Mouse (Mus musculus): ENCODE results near the gene Wdfy3. TPM values are rescaled to one million over a fixed set of nuclear protein-coding genes. Genes with fewer than 3 reads are reported as not detected.
"Not testable (repeated sequence)": the region's sequence is repeated elsewhere in the genome, so short reads cannot be mapped to it uniquely, and the experiment has no call there.

Gene Wdfy3
- polyA plus RNA-seq, 1 experiment from 2014 or later = 17.2 TPM

DNA sequence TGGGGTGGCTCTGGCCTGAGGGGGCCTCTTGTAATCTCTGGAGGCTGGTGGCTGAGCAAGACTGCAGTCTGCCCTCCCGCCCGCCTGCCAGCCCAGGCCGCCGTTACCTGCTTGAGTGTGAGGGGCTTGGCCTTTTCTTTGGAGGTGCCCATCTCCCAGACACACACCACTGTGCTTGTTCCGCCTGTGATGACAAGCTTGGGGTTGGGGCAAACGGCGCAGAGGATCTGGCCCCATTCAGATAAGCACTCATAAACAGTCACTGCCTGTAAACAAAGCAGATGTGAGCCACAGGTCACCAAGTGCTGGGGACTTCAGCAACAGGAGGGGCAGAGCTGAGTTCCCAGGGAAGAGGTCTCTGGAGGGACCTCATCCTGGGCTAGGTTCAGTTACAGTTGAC lies 218.6 kb downstream of the Wdfy3 start:
- Histone ChIP-seq H3K36me3 (replicated peaks) (peaks cover 99% of the 10 kb centered on the region), H3K9me3 (no peaks in the 10 kb centered on the region)
- no peak for DNase-seq (ENCODE audit: low spot score)

GRCm38 (mm10) chr5:101847762-101848161 lies 222.0 kb downstream of the Wdfy3 start:
- no peak for DNase-seq (ENCODE audit: low spot score)
- no peak overlapping the region for H3K27ac ChIP-seq (replicated peaks)
- H3K4me3 ChIP-seq = no peak overlapping the region
- no peaks in the 10 kb centered on the region for H3K27me3 ChIP-seq (replicated peaks; ENCODE audit: low read depth, poor library complexity, severe bottlenecking)
- no peaks in the 10 kb centered on the region for H3K9me3 ChIP-seq
- 72% methylated on average over 4 of the region's 4 CpGs for WGBS
- no peaks in the 10 kb centered on the region for H3K4me1 ChIP-seq
- H3K36me3 ChIP-seq (replicated peaks) = peaks cover 99% of the 10 kb centered on the region

More for the DNA sequence above, 218.6 kb downstream of the Wdfy3 start:
- 94% methylated on average over 7 of the region's 7 CpGs for WGBS
- Histone ChIP-seq H3K27me3 (replicated peaks; ENCODE audit: low read depth, poor library complexity, severe bottlenecking) (no peaks in the 10 kb centered on the region), H3K4me1 (no peaks in the 10 kb centered on the region), H3K4me3 (no peak overlapping the region), H3K27ac (replicated peaks) (no peak overlapping the region)

GRCm38 (mm10) chr5:101847323-101847722 lies 222.4 kb downstream of the Wdfy3 start:
- WGBS = 84% methylated on average over 7 of the region's 7 CpGs
- no peak for DNase-seq (ENCODE audit: low spot score)
- H3K4me1 ChIP-seq = no peaks in the 10 kb centered on the region
- no peaks in the 10 kb centered on the region for H3K27me3 ChIP-seq (replicated peaks; ENCODE audit: low read depth, poor library complexity, severe bottlenecking)
- H3K36me3 ChIP-seq (replicated peaks) = peaks cover 99% of the 10 kb centered on the region
- H3K9me3 ChIP-seq = no peaks in the 10 kb centered on the region
- no peak overlapping the region for H3K27ac ChIP-seq (replicated peaks)
- H3K4me3 ChIP-seq = no peak overlapping the region

DNA sequence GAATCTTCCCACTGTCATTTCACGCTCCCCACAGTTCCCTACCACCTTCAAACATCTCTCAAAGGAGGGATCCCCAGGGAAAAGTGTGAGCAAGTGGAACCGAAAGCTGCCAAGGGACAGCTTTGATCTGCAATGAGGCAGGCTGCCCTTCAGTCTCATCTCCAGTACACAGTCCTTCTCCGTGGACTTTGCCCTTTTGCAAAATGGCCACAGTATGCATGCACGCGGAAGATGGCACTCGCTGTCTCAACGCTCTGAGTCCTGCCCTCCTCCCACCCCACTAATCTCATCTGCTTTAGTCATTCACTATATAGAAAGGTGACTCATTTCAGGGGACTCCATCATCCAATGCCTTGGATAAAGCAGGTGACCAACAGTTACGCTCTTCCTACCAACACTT lies 223.8 kb downstream of the Wdfy3 start:
- 94% methylated on average over 8 of the region's 8 CpGs for WGBS
- H3K4me1 ChIP-seq = no peaks in the 10 kb centered on the region
- H3K9me3 ChIP-seq = no peaks in the 10 kb centered on the region
- no peaks in the 10 kb centered on the region for H3K27me3 ChIP-seq (replicated peaks; ENCODE audit: low read depth, poor library complexity, severe bottlenecking)
- DNase-seq (ENCODE audit: low spot score) = no peak
- H3K4me3 ChIP-seq = no peak overlapping the region
- no peak overlapping the region for H3K27ac ChIP-seq (replicated peaks)
- H3K36me3 ChIP-seq (replicated peaks) = peaks cover 99% of the 10 kb centered on the region

DNA sequence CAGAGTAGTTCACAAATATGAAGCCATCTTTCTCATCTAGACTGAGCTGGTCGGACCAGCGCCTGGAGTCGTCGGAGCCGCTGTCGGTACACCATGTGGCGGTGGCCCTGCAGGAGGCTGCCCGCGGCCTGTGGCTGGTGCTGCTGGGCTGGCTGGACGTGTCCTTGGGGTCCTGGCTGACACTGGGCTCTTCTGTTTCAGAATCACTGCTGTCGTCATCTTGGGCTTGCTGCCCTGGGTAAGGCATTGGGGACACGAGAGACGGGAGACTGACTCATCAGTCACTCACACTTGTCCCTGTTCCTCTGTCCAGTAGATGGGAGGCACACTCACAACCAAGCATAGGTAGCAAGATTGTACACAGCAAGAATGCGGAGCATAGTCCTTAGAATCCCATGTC lies 224.7 kb downstream of the Wdfy3 start:
- Histone ChIP-seq H3K9me3 (no peaks in the 10 kb centered on the region), H3K36me3 (replicated peaks) (peaks cover 100% of the 10 kb centered on the region)
- 95% methylated on average over 14 of the region's 14 CpGs for WGBS

GRCm38 (mm10) chr5:101840476-101840875 lies 229.2 kb downstream of the Wdfy3 start:
- H3K27me3 ChIP-seq (replicated peaks; ENCODE audit: low read depth, poor library complexity, severe bottlenecking) = no peaks in the 10 kb centered on the region
- no peaks in the 10 kb centered on the region for H3K9me3 ChIP-seq
- DNase-seq (ENCODE audit: low spot score) = no peak
- peaks cover 100% of the 10 kb centered on the region for H3K36me3 ChIP-seq (replicated peaks)
- no peak overlapping the region for H3K4me3 ChIP-seq
- H3K4me1 ChIP-seq = peaks cover 4% of the 10 kb centered on the region; the same call in 1 of the 2 replicates
- no peak overlapping the region for H3K27ac ChIP-seq (replicated peaks)
- WGBS = 96% methylated on average over 5 of the region's 5 CpGs

More for the DNA sequence above, 224.7 kb downstream of the Wdfy3 start:
- Histone ChIP-seq H3K27ac (replicated peaks) (no peak overlapping the region), H3K4me1 (no peaks in the 10 kb centered on the region), H3K27me3 (replicated peaks; ENCODE audit: low read depth, poor library complexity, severe bottlenecking) (no peaks in the 10 kb centered on the region), H3K4me3 (no peak overlapping the region)
- no peak for DNase-seq (ENCODE audit: low spot score)

GRCm38 (mm10) chr5:101837605-101838004 lies 232.1 kb downstream of the Wdfy3 start:
- not testable (repeated sequence) for H3K27me3 ChIP-seq (replicated peaks; ENCODE audit: low read depth, poor library complexity, severe bottlenecking); H3K9me3 ChIP-seq; DNase-seq (ENCODE audit: low spot score); H3K4me3 ChIP-seq; H3K4me1 ChIP-seq; H3K27ac ChIP-seq (replicated peaks)
- 94% methylated on average over 2 of the region's 2 CpGs for WGBS
- H3K36me3 ChIP-seq (replicated peaks) = peaks cover 94% of the 10 kb centered on the region

DNA sequence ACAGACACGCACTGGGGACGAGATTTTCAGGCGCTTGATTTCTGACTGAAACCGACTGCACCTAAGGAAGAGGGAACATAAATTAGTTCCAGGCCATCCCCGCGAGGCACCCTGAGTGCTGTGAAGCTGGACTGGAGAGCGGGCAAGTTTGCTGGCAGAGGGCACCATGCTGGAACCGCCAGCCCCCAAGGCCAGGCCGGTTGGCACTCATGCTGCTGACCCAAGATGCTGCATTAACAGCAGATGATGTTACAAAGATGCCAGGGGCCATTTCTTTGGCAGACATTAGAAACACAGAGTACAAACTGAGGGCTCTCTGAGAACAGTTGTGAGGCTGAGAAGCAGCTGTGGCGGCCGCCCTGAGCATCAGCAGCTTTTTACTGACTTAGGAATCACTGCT lies 233.5 kb downstream of the Wdfy3 start:
- no peak overlapping the region for H3K27ac ChIP-seq (replicated peaks)
- no peak for DNase-seq (ENCODE audit: low spot score)
- WGBS = 87% methylated on average over 11 of the region's 11 CpGs
- peaks cover 93% of the 10 kb centered on the region for H3K36me3 ChIP-seq (replicated peaks)
- H3K9me3 ChIP-seq = no peaks in the 10 kb centered on the region
- peaks cover 4% of the 10 kb centered on the region; the same call in 1 of the 2 replicates for H3K4me1 ChIP-seq
- no peaks in the 10 kb centered on the region for H3K27me3 ChIP-seq (replicated peaks; ENCODE audit: low read depth, poor library complexity, severe bottlenecking)
- H3K4me3 ChIP-seq = no peak overlapping the region

- Histone ChIP-seq H3K36me3 (replicated peaks) (peaks cover 75% of the 10 kb centered on the region), H3K27ac (replicated peaks) (no peak overlapping the region), H3K4me3 (no peak overlapping the region), H3K4me1 (peaks cover 7% of the 10 kb centered on the region; the same call in 1 of the 2 replicates), H3K9me3 (no peaks in the 10 kb centered on the region), H3K27me3 (replicated peaks; ENCODE audit: low read depth, poor library complexity, severe bottlenecking) (no peaks in the 10 kb centered on the region)
- no peak for DNase-seq (ENCODE audit: low spot score)
- WGBS = 62% methylated on average over 8 of the region's 8 CpGs
Observed at GRCm38 (mm10) chr5:101833875-101834274, 235.8 kb downstream of the Wdfy3 start.

- Histone ChIP-seq H3K27me3 (replicated peaks; ENCODE audit: low read depth, poor library complexity, severe bottlenecking) (no peaks in the 10 kb centered on the region), H3K4me1 (peaks cover 7% of the 10 kb centered on the region; the same call in 1 of the 2 replicates), H3K27ac (replicated peaks) (no peak overlapping the region), H3K36me3 (replicated peaks) (peaks cover 67% of the 10 kb centered on the region), H3K4me3 (no peak overlapping the region), H3K9me3 (no peaks in the 10 kb centered on the region)
- 92% methylated on average over 5 of the region's 5 CpGs for WGBS
- DNase-seq (ENCODE audit: low spot score) = no peak
Observed at GRCm38 (mm10) chr5:101832991-101833390, 236.7 kb downstream of the Wdfy3 start.

DNA sequence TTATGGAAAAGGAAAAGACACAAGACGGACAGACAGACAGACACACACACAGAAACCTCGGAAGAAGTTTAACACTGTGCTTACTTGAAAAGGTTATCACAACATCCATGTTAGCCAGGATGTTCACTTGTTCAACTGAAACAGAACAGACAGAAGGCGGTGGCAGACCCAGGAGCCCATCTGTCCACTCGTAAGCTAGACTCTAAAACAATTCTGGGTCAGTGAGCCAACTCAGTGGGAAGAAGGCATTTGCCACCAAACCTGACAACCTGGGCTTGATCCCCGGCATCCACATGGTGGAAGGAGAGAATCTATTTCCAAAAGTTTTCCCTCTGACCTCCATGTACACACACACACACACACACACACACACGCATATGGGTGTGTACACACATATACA lies 237.7 kb downstream of the Wdfy3 start:
- Histone ChIP-seq H3K9me3 (no peaks in the 10 kb centered on the region), H3K27ac (replicated peaks) (no peak overlapping the region), H3K27me3 (replicated peaks; ENCODE audit: low read depth, poor library complexity, severe bottlenecking) (peaks cover 7% of the 10 kb centered on the region; the same call in 1 of the 2 replicates), H3K4me1 (peaks cover 13% of the 10 kb centered on the region), H3K4me3 (no peak overlapping the region), H3K36me3 (replicated peaks) (peaks cover 57% of the 10 kb centered on the region)
- DNase-seq (ENCODE audit: low spot score) = no peak
- 91% methylated on average over 6 of the region's 6 CpGs for WGBS

DNA sequence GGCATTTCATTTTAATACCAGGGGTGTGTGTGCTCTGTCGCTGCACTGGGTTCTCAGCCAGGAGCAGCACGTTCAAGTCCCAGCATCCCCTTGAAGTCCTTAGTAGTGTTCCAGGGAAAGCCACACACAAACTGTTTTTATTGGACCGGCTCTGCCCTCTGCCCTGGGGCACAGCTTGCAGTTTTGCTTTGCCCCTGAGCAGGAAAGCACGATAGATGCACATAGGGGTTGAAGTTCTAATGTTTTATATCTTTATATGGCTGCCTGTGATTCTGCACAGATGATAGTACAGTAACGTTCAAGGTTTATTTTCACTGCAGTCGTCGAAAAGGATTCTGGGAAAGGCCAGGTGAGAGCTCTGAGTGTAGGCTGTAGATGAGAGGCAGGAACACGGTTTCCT lies 239.5 kb downstream of the Wdfy3 start:
- H3K36me3 ChIP-seq (replicated peaks) = peaks cover 38% of the 10 kb centered on the region
- 81% methylated on average over 8 of the region's 8 CpGs for WGBS
- no peak overlapping the region for H3K27ac ChIP-seq (replicated peaks)
- peaks cover 20% of the 10 kb centered on the region for H3K27me3 ChIP-seq (replicated peaks; ENCODE audit: low read depth, poor library complexity, severe bottlenecking)
- no peaks in the 10 kb centered on the region for H3K9me3 ChIP-seq
- no peak for DNase-seq (ENCODE audit: low spot score)
- H3K4me3 ChIP-seq = no peak overlapping the region
- peaks cover 25% of the 10 kb centered on the region for H3K4me1 ChIP-seq

- no peak overlapping the region for H3K27ac ChIP-seq (replicated peaks)
- no peak for DNase-seq (ENCODE audit: low spot score)
- WGBS = 94% methylated on average over 3 of the region's 3 CpGs
- peaks cover 32% of the 10 kb centered on the region for H3K27me3 ChIP-seq (replicated peaks; ENCODE audit: low read depth, poor library complexity, severe bottlenecking)
- no peaks in the 10 kb centered on the region for H3K9me3 ChIP-seq
- peaks cover 29% of the 10 kb centered on the region for H3K36me3 ChIP-seq (replicated peaks)
- peaks cover 30% of the 10 kb centered on the region for H3K4me1 ChIP-seq
- no peak overlapping the region for H3K4me3 ChIP-seq
Observed at GRCm38 (mm10) chr5:101828932-101829331, 240.8 kb downstream of the Wdfy3 start.

DNA sequence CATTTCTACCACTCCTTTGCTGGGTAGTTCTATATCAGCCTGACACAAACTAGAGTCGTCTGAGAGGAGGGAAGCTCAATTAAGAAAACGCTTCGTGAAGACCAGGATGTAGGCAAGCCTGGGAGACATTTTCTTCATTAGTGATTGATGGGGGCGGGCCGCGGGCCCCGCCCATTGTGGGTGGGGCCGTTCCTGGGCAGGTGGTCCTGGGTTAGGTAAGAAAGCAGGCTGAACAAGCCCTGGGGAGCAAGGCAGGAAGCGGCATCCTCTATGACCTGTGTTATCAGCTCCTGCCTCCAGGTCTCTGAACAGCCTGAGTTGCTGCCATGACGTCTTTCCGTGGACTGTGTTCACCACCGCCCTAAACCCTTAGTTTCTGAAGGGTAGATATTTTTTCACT lies 242.2 kb downstream of the Wdfy3 start:
- 34% methylated on average over 12 of the region's 12 CpGs for WGBS
- no peak for DNase-seq (ENCODE audit: low spot score)
- no peak overlapping the region for H3K4me3 ChIP-seq
- H3K9me3 ChIP-seq = no peaks in the 10 kb centered on the region
- peaks cover 18% of the 10 kb centered on the region for H3K36me3 ChIP-seq (replicated peaks)
- H3K27ac ChIP-seq (replicated peaks) = no peak overlapping the region
- H3K4me1 ChIP-seq = peaks cover 34% of the 10 kb centered on the region
- H3K27me3 ChIP-seq (replicated peaks; ENCODE audit: low read depth, poor library complexity, severe bottlenecking) = peaks cover 47% of the 10 kb centered on the region
